Mouse (Mus musculus): Measurements from ENCODE around the gene Wsb2.

Wsb2 gene

GRCm38 (mm10) chr5:117415011-117415912, 58.2 kb downstream of the Wsb2 start:
- in situ Hi-C loops (cut with MboI; ENCODE audit: low pct_unique_long_range_greater_than_20kb in 1 of 2, low sequenced_read_pairs in 2 of 2, unreplicated experiment in 1 of 2) = no loop called here

GRCm38 (mm10) chr5:117417442-117417841, 60.3 kb downstream of the Wsb2 start:
- in situ Hi-C loops (cut with MboI; ENCODE audit: low pct_unique_long_range_greater_than_20kb in 1 of 2, low sequenced_read_pairs in 2 of 2, unreplicated experiment in 1 of 2) = no loop called here

Data from mouse embryonic stem cell (cell line).